Mouse (Mus musculus) MEL (cell line): ENCODE measurements around the gene Bpifa5.

Experiments
- CTCF ChIP-seq, 3 experiments: IDR thresholded peaks in 2 of 3; conservative IDR thresholded peaks in 1 of 3; 2 replicates each; pipeline ENCODE4 v1.5.1; 2011 to 2012; ENCODE audit warnings: low read length in 3 of 3, low read depth in 2 of 3, mild to moderate bottlenecking in 2 of 3, improper control_type of control experiment in 1 of 3, inconsistent platforms in 1 of 3, mixed read lengths in 1 of 3, moderate library complexity in 1 of 3; ENCODE audit not compliant: control insufficient read depth in 1 of 3, insufficient read depth in 1 of 3, poor library complexity in 1 of 3, severe bottlenecking in 1 of 3
- ELF1 ChIP-seq: IDR thresholded peaks from 2 replicates; pipeline ENCODE4 v1.6.1; 2014; ENCODE audit warnings: low read depth, mild to moderate bottlenecking, inconsistent platforms, low read length, improper control_type of control experiment, moderate library complexity
- MAX ChIP-seq: IDR thresholded peaks from 2 replicates; pipeline ENCODE4 v1.6.1; 2011; ENCODE audit warnings: low read length, improper control_type of control experiment
- POLR2A ChIP-seq, 2 experiments: IDR thresholded peaks; 2 replicates each; pipeline ENCODE4 v1.6.1; 2011 to 2012; ENCODE audit warnings: low read length in 2 of 2, mild to moderate bottlenecking in 2 of 2, control low read depth in 1 of 2, improper control_type of control experiment in 1 of 2, low read depth in 1 of 2, moderate library complexity in 1 of 2; ENCODE audit not compliant: control insufficient read depth in 1 of 2, insufficient read depth in 1 of 2, poor library complexity in 1 of 2
- ZKSCAN1 ChIP-seq: IDR thresholded peaks from 2 replicates; pipeline ENCODE4 v1.6.1; 2012; ENCODE audit warnings: low read depth, mild to moderate bottlenecking, inconsistent platforms, low read length, improper control_type of control experiment, moderate library complexity

- no peak for TF ChIP-seq CTCF (IDR thresholded peaks at IDR 0.05 in 2 of 3, conservative IDR thresholded peaks at IDR 0.05 in 1 of 3; ENCODE audit: control insufficient read depth in 1 of 3, insufficient read depth in 1 of 3, low read depth in 2 of 3, low read length in 3 of 3, poor library complexity in 1 of 3, severe bottlenecking in 1 of 3)
- TF ChIP-seq ELF1 = no peak
- TF ChIP-seq POLR2A (IDR thresholded peaks at IDR 0.05; ENCODE audit: control insufficient read depth in 1 of 2, insufficient read depth in 1 of 2, low read depth in 1 of 2, low read length in 2 of 2, poor library complexity in 1 of 2) = no peak
- no peak for TF ChIP-seq ZKSCAN1
- no peak for TF ChIP-seq MAX
These were observed 22.9 kb downstream of the Bpifa5 start for GRCm38 (mm10) chr2:154185319-154185718.
